Comparison of ENCODE assay signal across 8 mouse cellular contexts in genomic region chr13:55099066-55099725, GRCm38 (mm10). TPM values are rescaled to one million over a fixed set of nuclear protein-coding genes. Genes with fewer than 3 reads are reported as not detected.
A peak's percentile ranks its signal among the peaks of the same experiment; 100 is the strongest.
DNase-seq lines count a peak whose midpoint lies in the region; ATAC-seq and TF ChIP-seq lines count a peak whose summit lies in the region.

No protein-coding gene starts in this region.

- TF ChIP-seq POLR2A in bone marrow, adult 2 months (IDR thresholded peaks at IDR 0.05; ENCODE audit: borderline replicate concordance, control insufficient read depth, low read depth, low read length): no peak

- peak overlapping the region; percentile 89 for H3K27ac ChIP-seq in neural tube, embryonic 11.5 days (ENCODE audit: low read depth, low read length)
- peak overlapping the region; percentile 91 for H3K27ac ChIP-seq in bone marrow, adult 2 months (ENCODE audit: control insufficient read depth, insufficient read depth, low read depth, low read length, poor library complexity)
- H3K27ac ChIP-seq in forebrain, embryonic 16.5 days (ENCODE audit: low read length): peak overlapping the region; percentile 85
- H3K27ac ChIP-seq in intestine, embryonic 16.5 days (ENCODE audit: low read length): peak overlapping the region; percentile 93; the same call in 1 of the 2 replicates
- no peak overlapping the region; the same call in 1 of the 2 replicates for H3K27ac ChIP-seq in neural tube, embryonic 14.5 days (ENCODE audit: low read depth, low read length)

- H3K4me2 ChIP-seq in neural tube, embryonic 11.5 days (ENCODE audit: low read depth): peak overlapping the region; percentile 56
- H3K4me2 ChIP-seq in forebrain, embryonic 16.5 days (ENCODE audit: low read length): peak overlapping the region; percentile 67
- H3K4me2 ChIP-seq in intestine, embryonic 16.5 days (ENCODE audit: low read depth, low read length): peak overlapping the region; percentile 69
- peak overlapping the region; percentile 67 for H3K4me2 ChIP-seq in neural tube, embryonic 14.5 days (ENCODE audit: low read depth, low read length)

- 0 out of 2 replicates have a peak, but pooled peaks have one; percentile 2 for ATAC-seq in neural tube, embryonic 11.5 days (ENCODE audit: insufficient read depth, low FRiP score, low TSS enrichment)
- ATAC-seq in forebrain, embryonic 16.5 days: no peak
- no peak for ATAC-seq in intestine, embryonic 16.5 days
- 0 out of 2 replicates have a peak, but pooled peaks have one; percentile 13 for ATAC-seq in neural tube, embryonic 14.5 days (ENCODE audit: low read depth)

- no peaks in the 10 kb centered on the region for H3K9me3 ChIP-seq in neural tube, embryonic 11.5 days (ENCODE audit: control insufficient read depth, low read length)
- H3K9me3 ChIP-seq in forebrain, embryonic 16.5 days (ENCODE audit: control insufficient read depth, low read length): no peaks in the 10 kb centered on the region
- no peaks in the 10 kb centered on the region for H3K9me3 ChIP-seq in intestine, embryonic 16.5 days (ENCODE audit: control insufficient read depth, low read length)
- H3K9me3 ChIP-seq in neural tube, embryonic 14.5 days (ENCODE audit: control insufficient read depth, low read length): no peaks in the 10 kb centered on the region

- TF ChIP-seq CTCF in bone marrow, adult 2 months (IDR thresholded peaks at IDR 0.05; ENCODE audit: control insufficient read depth, insufficient read depth, low read length): no peak

- peak overlapping the region; percentile 92 for H3K9ac ChIP-seq in neural tube, embryonic 11.5 days (ENCODE audit: low read length)
- peak overlapping the region; percentile 90 for H3K9ac ChIP-seq in forebrain, embryonic 16.5 days (replicated peaks; ENCODE audit: low read depth, low read length)
- H3K9ac ChIP-seq in intestine, embryonic 16.5 days (ENCODE audit: low read depth, low read length): peak overlapping the region; percentile 95
- H3K9ac ChIP-seq in neural tube, embryonic 14.5 days (replicated peaks; ENCODE audit: low read depth, low read length): peak overlapping the region; percentile 87

- peak; percentile 28 for DNase-seq in neural tube, embryonic 11.5 days (ENCODE audit: low spot score)
- no peak for DNase-seq in neural tube, embryonic 10.5 days (ENCODE audit: extremely low spot score, low spot score)
- peak; percentile 21 to 35 for DNase-seq in lung, adult 18-20 months
- DNase-seq in right cerebral cortex, postnatal 25 days: no peak

- no peaks in the 10 kb centered on the region for H3K27me3 ChIP-seq in neural tube, embryonic 11.5 days (ENCODE audit: control insufficient read depth, insufficient read depth, low read length)
- no peaks in the 10 kb centered on the region for H3K27me3 ChIP-seq in forebrain, embryonic 16.5 days (replicated peaks; ENCODE audit: control insufficient read depth, insufficient read depth, low read length)
- no peaks in the 10 kb centered on the region for H3K27me3 ChIP-seq in intestine, embryonic 16.5 days (replicated peaks; ENCODE audit: control insufficient read depth, insufficient read depth, low read length)
- H3K27me3 ChIP-seq in neural tube, embryonic 14.5 days (ENCODE audit: control insufficient read depth, insufficient read depth, low read length): no peaks in the 10 kb centered on the region

- H3K4me3 ChIP-seq in neural tube, embryonic 11.5 days (ENCODE audit: low read depth, low read length): peak overlapping the region; percentile 73
- H3K4me3 ChIP-seq in bone marrow, adult 2 months (replicated peaks; ENCODE audit: control insufficient read depth, low read depth, low read length): peak overlapping the region; percentile 92
- H3K4me3 ChIP-seq in forebrain, embryonic 16.5 days (replicated peaks; ENCODE audit: low read length): peak overlapping the region; percentile 88
- peak overlapping the region; percentile 92 for H3K4me3 ChIP-seq in intestine, embryonic 16.5 days (ENCODE audit: low read length)
- peak overlapping the region; percentile 70 for H3K4me3 ChIP-seq in neural tube, embryonic 14.5 days (ENCODE audit: low read depth, low read length)

- 0 out of 2 replicates have a peak, but pooled peaks cover 3% of the 10 kb centered on the region for H3K4me1 ChIP-seq in neural tube, embryonic 11.5 days (ENCODE audit: control insufficient read depth, insufficient read depth, low read length)
- peaks cover 1% of the 10 kb centered on the region; the same call in 1 of the 2 replicates for H3K4me1 ChIP-seq in bone marrow, adult 2 months (ENCODE audit: control insufficient read depth, insufficient read depth, low read length)
- H3K4me1 ChIP-seq in forebrain, embryonic 16.5 days (replicated peaks; ENCODE audit: control insufficient read depth, insufficient read depth, low read length): peaks cover 7% of the 10 kb centered on the region; the same call in 1 of the 2 replicates
- peaks cover 7% of the 10 kb centered on the region; the same call in 1 of the 2 replicates for H3K4me1 ChIP-seq in intestine, embryonic 16.5 days (ENCODE audit: control insufficient read depth, insufficient read depth, low read length)
- peaks cover 7% of the 10 kb centered on the region; the same call in 1 of the 2 replicates for H3K4me1 ChIP-seq in neural tube, embryonic 14.5 days (ENCODE audit: control insufficient read depth, insufficient read depth, low read length)

- H3K36me3 ChIP-seq in neural tube, embryonic 11.5 days (ENCODE audit: control insufficient read depth, insufficient read depth, low read length): no peaks in the 10 kb centered on the region
- H3K36me3 ChIP-seq in forebrain, embryonic 16.5 days (ENCODE audit: control insufficient read depth, insufficient read depth): no peaks in the 10 kb centered on the region
- no peaks in the 10 kb centered on the region for H3K36me3 ChIP-seq in intestine, embryonic 16.5 days (ENCODE audit: control insufficient read depth, insufficient read depth, low read length)
- no peaks in the 10 kb centered on the region for H3K36me3 ChIP-seq in neural tube, embryonic 14.5 days (ENCODE audit: control insufficient read depth, insufficient read depth, low read length)

- 34% methylated on average over 20 of the region's 20 CpGs for WGBS in neural tube, embryonic 11.5 days
- WGBS in bone marrow, adult 2 months: 13% methylated on average over 20 of the region's 20 CpGs
- 31% methylated on average over 20 of the region's 20 CpGs for WGBS in forebrain, embryonic 16.5 days
- WGBS in intestine, embryonic 16.5 days: 28% methylated on average over 20 of the region's 20 CpGs
- WGBS in neural tube, embryonic 14.5 days: 33% methylated on average over 20 of the region's 20 CpGs

RNA-seq across cellular contexts. Expression of gene Uimc1, which starts 0.9 kb away (rescaled TPM):
- 28.7 and 29.9 TPM in 2 replicates for polyA plus RNA-seq in neural tube, embryonic 11.5 days (2014; fragmentation: Nextera tagmentation; extraction: Ambion mirVana)
- 48.4 and 70.3 TPM in 2 replicates for polyA plus RNA-seq in bone marrow, adult 2 months (2011; ENCODE audit: insufficient read depth, insufficient read length, low replicate concordance, missing spikeins)
- 25.7 and 26.2 TPM in 2 replicates for polyA plus RNA-seq in forebrain, embryonic 16.5 days (2015; fragmentation: Nextera tagmentation; extraction: Ambion mirVana)
- polyA plus RNA-seq in intestine, embryonic 16.5 days (2015; fragmentation: Nextera tagmentation; extraction: Ambion mirVana): 19.2 and 20.8 TPM in 2 replicates
- polyA plus RNA-seq in neural tube, embryonic 14.5 days (2014; fragmentation: Nextera tagmentation; extraction: Ambion mirVana): 20.6 and 20.9 TPM in 2 replicates

RNA-seq across cellular contexts. Expression of gene Zfp346, which starts 5.9 kb away (rescaled TPM):
- polyA plus RNA-seq in neural tube, embryonic 11.5 days (2014; fragmentation: Nextera tagmentation; extraction: Ambion mirVana): 21.6 and 22.0 TPM in 2 replicates
- polyA plus RNA-seq in bone marrow, adult 2 months (2011; ENCODE audit: insufficient read depth, insufficient read length, low replicate concordance, missing spikeins): 12.2 and 19.8 TPM in 2 replicates
- polyA plus RNA-seq in forebrain, embryonic 16.5 days (2015; fragmentation: Nextera tagmentation; extraction: Ambion mirVana): 22.7 and 26.3 TPM in 2 replicates
- 11.2 and 12.5 TPM in 2 replicates for polyA plus RNA-seq in intestine, embryonic 16.5 days (2015; fragmentation: Nextera tagmentation; extraction: Ambion mirVana)
- 34.2 and 34.5 TPM in 2 replicates for polyA plus RNA-seq in neural tube, embryonic 14.5 days (2014; fragmentation: Nextera tagmentation; extraction: Ambion mirVana)

RNA-seq across cellular contexts. Expression of gene Gm17617, which starts 34.2 kb away (rescaled TPM):
- not detected in 2 replicates for polyA plus RNA-seq in neural tube, embryonic 11.5 days (2014; fragmentation: Nextera tagmentation; extraction: Ambion mirVana)
- not detected in 2 replicates for polyA plus RNA-seq in bone marrow, adult 2 months (2011; ENCODE audit: insufficient read depth, insufficient read length, low replicate concordance, missing spikeins)
- not detected in 2 replicates for polyA plus RNA-seq in forebrain, embryonic 16.5 days (2015; fragmentation: Nextera tagmentation; extraction: Ambion mirVana)
- not detected in 2 replicates for polyA plus RNA-seq in intestine, embryonic 16.5 days (2015; fragmentation: Nextera tagmentation; extraction: Ambion mirVana)
- polyA plus RNA-seq in neural tube, embryonic 14.5 days (2014; fragmentation: Nextera tagmentation; extraction: Ambion mirVana): not detected in 2 replicates

RNA-seq across cellular contexts. Expression of gene Fgfr4, which starts 53.2 kb away (rescaled TPM):
- 3.0 and 3.2 TPM in 2 replicates for polyA plus RNA-seq in neural tube, embryonic 11.5 days (2014; fragmentation: Nextera tagmentation; extraction: Ambion mirVana)
- not detected in 2 replicates for polyA plus RNA-seq in bone marrow, adult 2 months (2011; ENCODE audit: insufficient read depth, insufficient read length, low replicate concordance, missing spikeins)
- polyA plus RNA-seq in forebrain, embryonic 16.5 days (2015; fragmentation: Nextera tagmentation; extraction: Ambion mirVana): 0.67 and 1.4 TPM in 2 replicates
- 11.7 and 12.4 TPM in 2 replicates for polyA plus RNA-seq in intestine, embryonic 16.5 days (2015; fragmentation: Nextera tagmentation; extraction: Ambion mirVana)
- 0.35 and 1.1 TPM in 2 replicates for polyA plus RNA-seq in neural tube, embryonic 14.5 days (2014; fragmentation: Nextera tagmentation; extraction: Ambion mirVana)

Comparison
In these comparisons a context has a peak if more than half of its experiments do, and no peak if none do; other contexts are left out.
1. DNase-seq: peak in neural tube, embryonic 11.5 days (single experiment) and lung, adult 18-20 months (2 of 2); none in neural tube, embryonic 10.5 days (single experiment) and right cerebral cortex, postnatal 25 days (single experiment).
2. ATAC-seq: peak in neural tube, embryonic 11.5 days (single experiment) and neural tube, embryonic 14.5 days (single experiment); none in forebrain, embryonic 16.5 days (single experiment) and intestine, embryonic 16.5 days (single experiment).
3. Peak in every context shown above with its lines, with median percentiles within 50 percentile points of each other: H3K4me2 ChIP-seq, H3K4me3 ChIP-seq and H3K9ac ChIP-seq.